Mouse (Mus musculus): ENCODE measurements around the gene Gdf7. TPM values are rescaled to one million over a fixed set of nuclear protein-coding genes. Genes with fewer than 3 reads are reported as not detected.

Gene Gdf7
- polyA plus RNA-seq, 1 experiment = not detected

GRCm38 (mm10) chr12:8266311-8266710, 35.4 kb downstream of the Gdf7 start:
- Histone ChIP-seq H3K36me3 (ENCODE audit: control insufficient read depth, insufficient read depth, low read length) (peaks cover 9% of the 10 kb centered on the region; the same call in 1 of the 2 replicates), H3K4me1 (ENCODE audit: control insufficient read depth, insufficient read depth, insufficient read length, low read length) (no peaks in the 10 kb centered on the region), H3K27ac (ENCODE audit: insufficient read depth, low read depth, low read length) (no peak overlapping the region), H3K27me3 (ENCODE audit: control insufficient read depth, insufficient read depth, low read length) (no peaks in the 10 kb centered on the region), H3K4me3 (ENCODE audit: low read depth, low read length) (no peak overlapping the region)
- 87% methylated on average over 7 of the region's 7 CpGs for WGBS
- TF ChIP-seq POLR2A (IDR thresholded peaks at IDR 0.05; ENCODE audit: low read depth, low read length) (no peak), CTCF (IDR thresholded peaks at IDR 0.05; ENCODE audit: extremely low read depth, insufficient read length, insufficient replicate concordance, low read depth, low read length) (no peak)

GRCm38 (mm10) chr12:8260297-8260696, 41.5 kb downstream of the Gdf7 start:
- 18% methylated on average over 2 of the region's 2 CpGs for WGBS
- Histone ChIP-seq H3K4me1 (ENCODE audit: control insufficient read depth, insufficient read depth, insufficient read length, low read length) (no peaks in the 10 kb centered on the region), H3K4me3 (ENCODE audit: low read depth, low read length) (no peak overlapping the region), H3K27ac (ENCODE audit: insufficient read depth, low read depth, low read length) (no peak overlapping the region), H3K27me3 (ENCODE audit: control insufficient read depth, insufficient read depth, low read length) (no peaks in the 10 kb centered on the region), H3K36me3 (ENCODE audit: control insufficient read depth, insufficient read depth, low read length) (peaks cover 2% of the 10 kb centered on the region; the same call in 1 of the 2 replicates)
- no peak for TF ChIP-seq POLR2A (IDR thresholded peaks at IDR 0.05; ENCODE audit: low read depth, low read length)
- no peak for TF ChIP-seq CTCF (IDR thresholded peaks at IDR 0.05; ENCODE audit: extremely low read depth, insufficient read length, insufficient replicate concordance, low read depth, low read length)

Other genes starting within 250 kb of the Gdf7 start
- 4.8 and 11.4 TPM in 2 replicates for gene Ldah, start 93.8 kb downstream of the Gdf7 start, polyA plus RNA-seq (2012; rRNA removed)
- gene Hs1bp3, start 11.5 kb upstream of the Gdf7 start, polyA plus RNA-seq (2012; rRNA removed) = 6.1 and 15.2 TPM in 2 replicates
- gene Rhob, start 198.1 kb upstream of the Gdf7 start, polyA plus RNA-seq (2012; rRNA removed) = 101 and 242 TPM in 2 replicates

All from small intestine, adult 2 months (tissue).